Mouse (Mus musculus) megakaryocyte, embryonic 14.5 days (primary cell): ENCODE data around the gene Nacc2.

ENCODE experiments used
- FLI1 ChIP-seq: IDR thresholded peaks from 2 replicates; pipeline ENCODE4 v1.6.1; 2012; ENCODE audit warnings: low read length, inconsistent platforms, mixed read lengths
- GATA1 ChIP-seq: IDR thresholded peaks from 3 replicates; pipeline ENCODE4 v1.6.1; 2012; ENCODE audit warnings: mixed read lengths, low read length, inconsistent platforms, borderline replicate concordance

- no peak for TF ChIP-seq GATA1
- TF ChIP-seq FLI1 = no peak
Measured at GRCm38 (mm10) chr2:26068175-26068574, 54.8 kb downstream of the Nacc2 start.
